Mouse (Mus musculus): ENCODE measurements around the gene Tenm2.
A peak's percentile ranks its signal among the peaks of the same experiment; 100 is the strongest.

Gene Tenm2

GRCm38 (mm10) chr11:36560785-36561548 lies 674.8 kb downstream of the Tenm2 start:
- peak; percentile 36 for DNase-seq

DNA sequence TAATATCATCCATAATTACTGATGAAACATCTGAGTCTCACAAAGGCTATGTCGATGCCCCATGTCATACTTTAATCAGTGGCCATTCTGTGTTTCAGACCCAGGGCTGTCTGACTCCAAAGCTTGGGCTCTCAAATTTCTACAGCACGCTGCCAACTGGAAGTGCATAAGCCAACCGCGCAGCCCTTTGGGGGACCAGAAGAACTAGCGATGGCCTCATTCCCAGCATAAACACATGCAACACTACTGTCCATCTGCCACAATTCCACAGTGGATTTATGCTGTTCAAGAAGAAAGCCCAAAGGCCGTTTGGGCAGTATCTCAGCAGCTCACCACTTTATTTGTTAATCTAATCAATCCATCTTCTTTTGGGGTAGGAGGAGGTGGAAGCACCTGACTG lies 678.4 kb downstream of the Tenm2 start:
- DNase-seq, result peak; percentile 9

DNA sequence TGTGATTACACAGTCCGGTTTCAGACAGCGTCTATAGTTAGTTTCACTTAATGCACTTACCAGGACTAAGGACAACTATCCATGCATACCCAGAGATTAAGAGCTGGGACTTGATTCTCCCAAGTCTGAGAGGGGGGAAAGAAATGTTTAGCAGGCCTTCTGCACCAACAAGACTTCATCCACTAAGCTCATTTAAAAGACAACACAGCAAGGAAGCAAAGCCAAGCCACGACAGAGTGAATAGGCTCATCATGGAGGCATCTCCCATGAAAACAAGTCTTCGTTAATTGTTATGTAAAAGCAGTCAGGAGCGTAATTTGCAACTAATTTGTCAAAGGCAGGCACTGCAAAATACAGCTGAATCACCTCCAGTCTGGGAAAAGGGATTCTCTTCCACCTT lies 682.5 kb downstream of the Tenm2 start:
- peak; percentile 28 for DNase-seq

DNA sequence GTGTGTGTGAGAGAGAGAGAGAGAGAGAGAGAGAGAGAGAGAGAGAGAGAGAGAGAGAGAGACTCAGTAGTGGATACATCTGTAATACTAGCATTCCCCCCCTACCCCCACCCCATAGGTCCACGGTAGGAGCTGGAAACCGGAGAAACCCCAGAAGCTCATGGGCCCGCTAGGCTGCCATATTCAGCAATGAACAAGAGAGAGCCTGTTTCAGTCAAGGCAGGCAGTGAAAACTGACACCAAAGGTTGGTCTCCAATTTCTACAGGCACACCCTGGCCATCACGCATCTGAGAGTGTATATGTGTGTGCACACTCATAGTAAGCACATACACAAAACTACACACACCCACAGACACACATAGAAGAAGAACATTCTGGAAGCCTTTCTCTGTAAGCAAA lies 685.1 kb downstream of the Tenm2 start:
- no peak for DNase-seq

- DNase-seq, result peak; percentile 61
Observed at GRCm38 (mm10) chr11:36549398-36550139, 686.2 kb downstream of the Tenm2 start.

DNA sequence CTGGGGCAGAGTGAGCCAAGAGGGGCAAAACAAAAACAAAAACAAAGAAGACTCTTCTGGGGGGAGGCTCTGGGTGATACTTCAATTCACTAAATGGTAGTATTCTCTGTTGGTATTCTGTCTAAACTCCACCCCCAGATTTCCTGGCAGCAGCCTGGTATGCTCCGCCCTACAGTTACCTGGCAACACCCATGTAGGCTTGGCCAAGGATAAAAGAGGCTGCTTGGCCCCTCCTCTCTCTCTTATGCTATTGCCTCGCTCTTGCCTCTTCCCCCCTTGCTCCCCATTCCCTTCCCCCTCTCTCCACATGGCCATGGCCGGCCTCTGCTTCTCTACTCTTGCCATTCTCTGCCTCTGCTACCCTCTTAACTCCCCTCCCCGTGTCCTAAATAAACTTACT lies 687.6 kb downstream of the Tenm2 start:
- peak; percentile 29 for DNase-seq

DNA sequence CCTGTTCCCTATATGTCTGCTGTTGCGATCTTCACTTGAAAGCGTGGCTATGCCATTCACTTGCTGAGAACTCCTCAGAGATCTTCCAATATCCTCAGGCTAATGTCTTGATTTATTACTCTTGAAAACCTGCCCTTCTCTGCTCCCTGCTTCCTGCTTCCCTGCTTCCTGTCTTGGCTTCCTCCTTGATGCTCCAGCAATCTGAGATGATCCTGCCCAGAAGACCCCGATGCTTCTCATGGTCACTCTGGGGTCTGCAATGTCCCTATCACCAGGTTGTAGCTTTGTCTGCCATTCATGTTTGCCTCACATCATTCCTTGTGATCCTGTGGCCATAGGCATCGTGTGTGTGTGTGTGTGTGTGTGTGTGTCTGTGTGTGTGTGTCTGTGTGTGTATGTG lies 697.6 kb downstream of the Tenm2 start:
- peak; percentile 63 for DNase-seq

GRCm38 (mm10) chr11:36537573-36538133 lies 698.1 kb downstream of the Tenm2 start:
- DNase-seq, result peak; percentile 74

DNA sequence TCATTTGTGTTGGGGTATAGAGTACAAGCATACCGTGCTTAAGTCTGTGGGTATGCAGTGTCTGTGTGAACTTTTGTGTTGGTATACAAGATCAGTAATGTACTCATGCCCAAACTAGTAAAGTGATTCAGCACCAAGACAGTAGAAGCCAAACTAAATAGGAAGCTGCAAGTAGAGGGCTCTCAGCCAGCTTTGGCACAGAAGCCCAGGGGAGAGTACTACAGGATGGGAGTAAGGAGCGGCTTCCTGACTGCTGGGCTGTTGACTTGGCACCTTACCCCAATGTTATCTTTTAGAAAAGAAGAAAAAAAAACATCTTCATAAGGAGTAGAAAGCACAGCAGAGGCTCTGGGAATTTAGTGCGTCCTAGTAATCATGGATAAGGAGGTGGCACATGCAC lies 700.2 kb downstream of the Tenm2 start:
- peak; percentile 90 for DNase-seq

DNA sequence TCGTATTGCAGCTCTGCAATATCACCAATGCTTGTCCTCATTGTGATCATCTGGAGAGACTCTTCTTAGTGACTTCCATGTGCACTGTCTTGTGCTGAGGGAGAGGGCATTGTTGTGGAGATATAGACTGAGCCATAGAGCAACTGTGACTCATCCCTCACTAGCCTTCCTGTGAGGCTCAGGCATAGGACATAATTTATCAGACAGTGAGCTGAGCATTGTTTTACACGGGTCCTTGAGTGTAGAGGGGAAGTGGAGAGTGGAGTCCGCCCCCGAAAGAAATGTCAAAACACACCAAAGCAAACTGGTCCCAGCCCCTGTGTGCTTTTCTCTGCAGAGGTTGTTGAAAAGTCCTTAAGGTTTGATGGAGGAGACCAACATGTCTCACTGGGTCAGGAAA lies 704.1 kb downstream of the Tenm2 start:
- DNase-seq, result no peak

GRCm38 (mm10) chr11:36527509-36527908 lies 708.3 kb downstream of the Tenm2 start:
- DNase-seq, result no peak

DNA sequence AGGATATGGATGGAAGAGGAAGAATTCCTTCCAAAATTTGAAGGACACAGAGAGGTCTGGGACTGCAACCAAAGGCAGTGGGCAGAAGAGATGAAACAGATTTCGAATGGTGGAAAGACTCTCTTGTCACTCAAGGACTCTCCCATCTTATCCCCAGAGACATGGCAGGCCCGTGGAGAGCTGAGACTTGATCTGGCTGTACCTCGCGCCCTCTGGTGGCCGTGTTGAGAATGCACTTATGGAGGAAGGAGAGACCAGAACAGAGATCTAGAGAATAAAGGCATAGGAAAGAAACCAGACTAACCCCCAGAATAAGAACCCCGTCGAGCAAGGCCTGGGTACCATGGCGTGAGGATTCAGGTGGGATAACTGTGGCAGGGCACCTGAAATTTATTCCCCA lies 709.4 kb downstream of the Tenm2 start:
- DNase-seq, result peak; percentile 94

DNA sequence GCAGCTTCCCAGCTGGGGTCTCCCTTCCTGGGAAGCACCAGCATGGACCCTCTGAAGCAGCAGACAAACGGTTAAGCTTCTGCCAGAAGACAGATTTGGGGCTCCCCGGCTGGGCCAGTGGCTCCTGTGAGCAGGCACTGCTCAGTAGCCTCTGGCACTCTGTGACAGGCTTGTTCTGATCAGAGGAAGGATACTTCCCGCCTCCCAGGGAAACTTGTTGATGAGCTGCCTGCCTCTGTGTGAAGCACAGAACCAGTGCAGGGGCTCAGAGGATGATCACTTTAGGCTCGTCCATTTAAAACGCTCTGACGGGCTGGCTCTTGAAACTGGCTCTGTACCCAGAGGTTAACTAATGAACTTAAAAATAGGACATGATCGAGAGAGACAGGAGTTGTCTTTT lies 723.3 kb downstream of the Tenm2 start:
- DNase-seq, result no peak

DNA sequence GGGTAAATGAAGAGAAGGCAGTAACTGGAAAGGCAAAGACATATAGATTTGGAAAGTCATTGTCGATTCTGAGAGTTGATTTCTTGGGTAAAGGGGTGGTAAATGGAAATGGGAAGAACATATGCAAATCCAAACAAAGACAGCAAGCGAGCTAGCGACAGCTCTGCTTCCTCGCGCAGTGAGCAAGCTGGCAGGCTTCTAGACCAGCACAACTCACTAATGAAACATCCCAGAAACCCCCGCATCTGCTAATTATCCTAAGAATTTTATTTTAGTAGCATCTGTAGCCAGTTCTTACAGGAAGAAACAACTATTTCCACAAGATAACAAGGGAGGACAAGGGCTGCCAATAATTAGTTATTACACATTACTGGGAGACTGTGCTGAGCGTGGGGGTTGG lies 727.5 kb downstream of the Tenm2 start:
- peak; percentile 25 for DNase-seq

DNA sequence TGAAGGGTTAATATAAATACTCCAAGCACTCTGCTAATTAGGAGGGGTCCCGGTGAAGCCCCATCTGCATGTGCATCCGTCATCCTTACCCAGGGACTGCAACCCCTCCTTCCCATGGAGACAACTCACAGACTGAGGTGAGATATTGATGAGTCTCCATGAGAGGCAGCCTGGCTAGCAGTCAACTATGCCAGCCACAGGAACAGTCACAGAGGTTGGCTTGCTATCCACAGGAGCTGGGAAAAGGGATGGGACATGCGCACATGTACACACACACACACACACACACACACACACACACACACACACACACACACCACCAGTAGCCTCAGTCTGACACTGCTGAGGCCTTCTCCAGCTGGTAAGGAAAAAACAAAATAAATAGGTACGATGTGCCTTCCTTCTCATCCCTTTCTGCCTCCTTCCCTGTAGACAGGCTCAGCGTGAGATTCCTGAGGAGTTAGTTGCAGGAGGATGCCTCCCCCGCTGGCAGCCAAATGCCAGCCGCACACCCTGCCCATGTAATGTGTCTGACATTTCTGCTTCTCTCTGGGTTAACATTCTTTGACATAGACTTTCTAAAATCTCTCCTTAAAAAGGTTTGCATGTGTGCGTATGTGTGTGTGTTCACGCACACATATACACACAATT lies 740.7 kb downstream of the Tenm2 start:
- DNase-seq, result peak; percentile 74

- peak; percentile 57 for DNase-seq
Observed at GRCm38 (mm10) chr11:36492274-36492673, 743.5 kb downstream of the Tenm2 start.

- peak; percentile 63 for DNase-seq
Observed at GRCm38 (mm10) chr11:36490085-36490484, 745.7 kb downstream of the Tenm2 start.

- peak; percentile 57 for DNase-seq
Observed at GRCm38 (mm10) chr11:36488666-36489065, 747.1 kb downstream of the Tenm2 start.

- peak; percentile 65 for DNase-seq
Observed at GRCm38 (mm10) chr11:36486092-36486491, 749.7 kb downstream of the Tenm2 start.

DNA sequence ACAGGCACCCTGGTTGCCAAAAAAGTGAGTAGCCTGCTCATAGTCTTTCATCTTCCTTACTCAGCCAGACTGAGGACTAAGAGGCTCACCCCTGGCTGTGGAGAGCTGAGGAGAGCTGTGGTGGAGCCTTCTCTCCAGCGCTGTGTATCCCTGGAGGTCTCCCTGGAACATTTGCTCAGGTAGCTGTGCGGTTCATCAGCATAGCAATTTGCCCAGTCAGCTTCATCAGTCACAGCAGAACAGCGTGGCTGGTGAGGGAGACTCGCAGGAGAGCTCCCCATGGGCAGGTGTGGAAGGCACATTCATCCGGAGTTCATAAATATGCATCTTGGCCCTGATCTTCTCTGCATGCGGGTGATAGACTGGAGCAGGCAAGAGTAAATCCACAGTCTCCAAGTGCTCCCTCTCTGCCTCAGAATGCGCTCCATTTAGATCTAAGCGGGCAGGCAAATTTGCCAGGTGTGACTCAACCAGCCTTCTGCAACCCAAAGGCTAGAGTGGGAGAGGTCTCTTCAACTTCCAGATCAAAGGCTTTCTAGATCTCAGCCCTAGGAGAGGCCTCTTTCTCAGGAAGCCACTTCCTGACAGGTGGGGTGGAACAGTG lies 751.2 kb downstream of the Tenm2 start:
- peak; percentile 36 for DNase-seq

DNA sequence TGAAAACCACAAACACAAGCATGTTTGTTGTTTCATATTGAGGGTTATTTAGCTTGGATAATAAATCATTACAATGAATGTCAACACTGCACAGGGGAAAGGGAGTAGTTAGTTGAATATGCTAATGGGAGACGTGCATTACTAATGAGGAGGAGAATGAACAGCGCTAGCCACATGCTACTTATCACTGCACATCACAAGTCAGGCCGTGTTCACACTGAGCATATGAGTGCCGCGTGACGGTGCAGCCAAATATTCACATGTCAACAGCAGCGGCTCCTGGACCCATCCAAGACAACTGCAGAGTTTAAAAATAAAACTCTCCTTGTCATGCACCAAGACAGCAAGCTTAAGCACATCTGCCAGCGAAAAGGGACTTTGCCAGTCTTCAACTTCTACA lies 753.6 kb downstream of the Tenm2 start:
- DNase-seq, result peak; percentile 91

DNA sequence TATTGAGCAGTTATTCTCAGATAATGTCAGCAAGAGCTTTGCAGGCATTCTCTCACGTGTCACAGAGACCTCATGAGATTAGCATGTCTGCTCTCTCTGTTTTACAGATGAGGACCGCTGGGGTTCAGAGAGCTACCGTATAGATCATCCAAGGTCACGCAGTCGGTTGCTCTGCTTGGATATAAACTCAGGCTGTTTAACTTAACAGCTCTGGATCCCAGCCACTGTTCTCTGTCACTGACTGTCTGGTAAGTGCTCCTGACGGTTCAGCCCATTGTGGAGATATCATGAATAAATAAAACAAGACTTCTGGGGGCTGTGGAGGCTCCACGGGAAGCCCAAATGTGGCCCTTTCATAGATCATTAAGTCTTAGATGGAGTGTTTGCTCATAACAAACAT lies 754.2 kb downstream of the Tenm2 start:
- peak; percentile 66 for DNase-seq

DNA sequence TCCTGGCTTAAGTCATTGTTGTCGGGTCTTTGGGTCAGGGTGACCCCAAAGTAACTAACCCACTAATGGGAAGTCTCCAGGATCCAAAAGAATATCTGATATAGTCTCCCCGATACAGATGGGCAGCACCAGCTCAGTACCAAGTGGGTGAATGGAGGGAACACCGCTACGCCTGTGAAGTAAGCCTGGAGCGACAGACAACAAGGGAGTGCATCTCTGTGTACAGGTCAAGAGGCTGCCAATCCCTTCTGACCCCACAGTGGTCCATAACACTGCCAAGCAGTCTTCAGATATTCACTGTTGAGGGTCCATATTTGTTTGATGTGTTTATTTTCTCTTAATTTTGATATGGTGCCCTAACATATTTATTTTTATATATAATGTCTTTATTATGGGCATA lies 754.7 kb downstream of the Tenm2 start:
- DNase-seq, result no peak
